Mouse (Mus musculus) liver, embryonic 14.5 days (tissue): ENCODE measurements around the gene Dnajb14. TPM values are rescaled to one million over a fixed set of nuclear protein-coding genes. Genes with fewer than 3 reads are reported as not detected.

ENCODE experiments used
- ATAC-seq: fragments of 200-750 bp; cut with Nextera tagmentation; 2 replicates; pipeline ENCODE4 v1.8.0; 2017; ENCODE audit warnings: moderate number of reproducible peaks, mild to moderate bottlenecking, moderate library complexity; ENCODE audit not compliant: insufficient read depth
- DNase-seq, 3 experiments: peaks; one replicate each; pipeline ENCODE4 v3.0.0-alpha.2; 2012 to 2013; ENCODE audit warnings: low read depth in 3 of 3, low spot score in 3 of 3
- H3K27ac ChIP-seq: fragments of 300-500 bp; sonication (generic); 2 replicates; pipeline ENCODE4 v1.5.1; 2014; ENCODE audit warnings: moderate library complexity, mild to moderate bottlenecking, control low read depth, inconsistent platforms
- H3K27me3 ChIP-seq: fragments of 300-500 bp; sonication (generic); 2 replicates; pipeline ENCODE4 v1.6.1; 2014; ENCODE audit warnings: mild to moderate bottlenecking, low read length, moderate library complexity; ENCODE audit not compliant: control insufficient read depth, insufficient read depth
- H3K36me3 ChIP-seq: fragments of 300-500 bp; sonication (generic); replicated peaks from 2 replicates; pipeline ENCODE4 v1.6.1; 2014; ENCODE audit warnings: low read depth; ENCODE audit not compliant: control insufficient read depth, insufficient read depth
- H3K4me1 ChIP-seq, 2 experiments: fragments of 200-500 bp in 1 of 2; fragments of 300-500 bp in 1 of 2; sonication (generic) in 1 of 2; replicated peaks; 2 replicates each; pipeline ENCODE4 v1.6.1; 2012 to 2014; ENCODE audit warnings: antibody characterized with exemption in 1 of 2, inconsistent platforms in 1 of 2, low read length in 1 of 2; ENCODE audit not compliant: control insufficient read depth in 2 of 2, insufficient read depth in 2 of 2
- H3K4me2 ChIP-seq: fragments of 300-500 bp; sonication (generic); 2 replicates; pipeline ENCODE4 v1.6.1; 2014; ENCODE audit warnings: low read depth, mild to moderate bottlenecking, control low read depth, moderate library complexity
- H3K4me3 ChIP-seq, 2 experiments: fragments of 200-500 bp in 1 of 2; fragments of 300-500 bp in 1 of 2; sonication (generic) in 1 of 2; 2 replicates each; pipeline ENCODE4 v1.5.1; 2012 to 2014; ENCODE audit warnings: low read depth in 2 of 2, low read length in 2 of 2, mild to moderate bottlenecking in 2 of 2, control low read depth in 1 of 2, inconsistent platforms in 1 of 2, moderate library complexity in 1 of 2; ENCODE audit not compliant: insufficient read depth in 1 of 2
- H3K9ac ChIP-seq: fragments of 300-500 bp; sonication (generic); replicated peaks from 2 replicates; pipeline ENCODE4 v1.6.1; 2014; ENCODE audit warnings: mild to moderate bottlenecking, control low read depth, moderate library complexity
- H3K9me3 ChIP-seq: fragments of 300-500 bp; sonication (generic); 2 replicates; pipeline ENCODE4 v1.6.1; 2016; ENCODE audit warnings: low read length, mixed read lengths; ENCODE audit not compliant: control insufficient read depth
- CTCF ChIP-seq: IDR thresholded peaks from 2 replicates; pipeline ENCODE4 v1.5.1; 2016; ENCODE audit warnings: antibody characterized with exemption, low read depth, control low read depth
- EP300 ChIP-seq: IDR thresholded peaks from 2 replicates; pipeline ENCODE4 v1.6.1; 2016; ENCODE audit warnings: antibody characterized with exemption, low read depth
- WGBS: fragments of 180-500 bp; shearing (Covaris S2); extraction: QIAGEN DNeasy Blood & Tissue Kit; methylation state at CpG from one replicate; pipeline ENCODE4 v1.1.7; 2014; ENCODE audit not compliant: insufficient replicate concordance; 5-methylcytosine and 5-hydroxymethylcytosine counted together
- polyA plus RNA-seq, 2 experiments: library from polyadenylated mRNA; depleted of rRNA in 1 of 2; stranded (reverse) in 1 of 2; unstranded in 1 of 2; fragments of >200 nt; fragmentation: Nextera tagmentation in 1 of 2; extraction: Ambion mirVana in 1 of 2; gene quantifications; 2 replicates each; pipeline versions ENCODE4 v1.2.1 to v1.2.3; 2012 to 2014

The Dnajb14 gene
- polyA plus RNA-seq, 2 experiments: 1.5 to 3.7 TPM

- Histone ChIP-seq H3K4me1 (peaks cover 0 to 2% of the 10 kb centered on the region in 2 experiments; a peak in 1 of 4 replicates), H3K27ac (no peak overlapping the region), H3K27me3 (no peaks in the 10 kb centered on the region), H3K9me3 (no peaks in the 10 kb centered on the region), H3K4me2 (no peak overlapping the region), H3K36me3 (peaks cover 30% of the 10 kb centered on the region), H3K4me3 (no peak overlapping the region), H3K9ac (no peak overlapping the region)
- no peak for ATAC-seq
- no peak for DNase-seq
- TF ChIP-seq CTCF (no peak), EP300 (no peak)
- WGBS: 75% methylated on average over 3 of the region's 3 CpGs
These were observed 62.5 kb downstream of the Dnajb14 start for GRCm38 (mm10) chr3:137929940-137930339.

DNA sequence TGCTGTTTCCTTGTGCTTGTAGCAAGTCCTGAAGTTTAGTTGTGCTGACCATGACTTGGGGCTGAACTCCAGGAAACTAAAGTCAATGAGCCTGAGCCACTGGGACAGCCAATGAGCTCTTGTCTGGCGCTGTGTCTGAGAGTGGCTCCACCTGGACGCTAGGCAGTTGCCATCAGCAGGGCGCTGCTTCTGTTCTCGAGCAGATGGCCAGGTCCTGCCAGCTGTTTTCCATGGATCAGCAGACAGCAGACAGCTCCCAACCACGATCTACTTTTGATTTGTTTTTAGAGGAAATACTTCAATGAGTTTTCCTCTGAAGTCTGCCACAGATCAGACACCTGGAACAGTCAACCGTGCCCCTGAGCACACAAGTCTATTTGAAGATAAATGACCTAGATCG is 65.3 kb downstream of the Dnajb14 start:
- peaks cover 27% of the 10 kb centered on the region for H3K36me3 ChIP-seq
- no peak overlapping the region for H3K9ac ChIP-seq
- H3K9me3 ChIP-seq: no peaks in the 10 kb centered on the region
- H3K4me1 ChIP-seq: peaks cover 0 to 4% of the 10 kb centered on the region in 2 experiments; a peak in 1 of 4 replicates
- no peak for TF ChIP-seq CTCF
- TF ChIP-seq EP300: no peak
- WGBS: 77% methylated on average over 7 of the region's 7 CpGs
- H3K4me2 ChIP-seq: no peak overlapping the region
- ATAC-seq (no peak), DNase-seq (no peak)
- no peaks in the 10 kb centered on the region for H3K27me3 ChIP-seq
- H3K27ac ChIP-seq: no peak overlapping the region
- H3K4me3 ChIP-seq: no peak overlapping the region

- ATAC-seq (no peak), DNase-seq (no peak)
- H3K4me2 ChIP-seq: no peak overlapping the region
- no peaks in the 10 kb centered on the region for H3K27me3 ChIP-seq
- no peak overlapping the region for H3K4me3 ChIP-seq
- TF ChIP-seq EP300 (no peak), CTCF (no peak)
- H3K4me1 ChIP-seq: peaks cover 0 to 4% of the 10 kb centered on the region in 2 experiments; a peak in 1 of 4 replicates
- no peaks in the 10 kb centered on the region for H3K9me3 ChIP-seq
- no peak overlapping the region for H3K27ac ChIP-seq
- H3K36me3 ChIP-seq: peaks cover 24% of the 10 kb centered on the region
- no peak overlapping the region for H3K9ac ChIP-seq
- 44% methylated on average over 3 of the region's 3 CpGs for WGBS
These were observed 66.5 kb downstream of the Dnajb14 start for GRCm38 (mm10) chr3:137933986-137934385.

GRCm38 (mm10) chr3:137935570-137936525 is 68.4 kb downstream of the Dnajb14 start:
- H3K27me3 ChIP-seq: no peaks in the 10 kb centered on the region
- no peak overlapping the region for H3K4me3 ChIP-seq
- no peak overlapping the region for H3K9ac ChIP-seq
- no peaks in the 10 kb centered on the region for H3K9me3 ChIP-seq
- no peak for ATAC-seq
- H3K4me2 ChIP-seq: no peak overlapping the region
- peaks cover 8 to 15% of the 10 kb centered on the region in 2 experiments for H3K4me1 ChIP-seq
- peaks cover 17% of the 10 kb centered on the region for H3K36me3 ChIP-seq
- no peak for DNase-seq
- no peak overlapping the region for H3K27ac ChIP-seq
- TF ChIP-seq EP300: no peak
- TF ChIP-seq CTCF: no peak
- WGBS: 68% methylated on average over 5 of the region's 5 CpGs

DNA sequence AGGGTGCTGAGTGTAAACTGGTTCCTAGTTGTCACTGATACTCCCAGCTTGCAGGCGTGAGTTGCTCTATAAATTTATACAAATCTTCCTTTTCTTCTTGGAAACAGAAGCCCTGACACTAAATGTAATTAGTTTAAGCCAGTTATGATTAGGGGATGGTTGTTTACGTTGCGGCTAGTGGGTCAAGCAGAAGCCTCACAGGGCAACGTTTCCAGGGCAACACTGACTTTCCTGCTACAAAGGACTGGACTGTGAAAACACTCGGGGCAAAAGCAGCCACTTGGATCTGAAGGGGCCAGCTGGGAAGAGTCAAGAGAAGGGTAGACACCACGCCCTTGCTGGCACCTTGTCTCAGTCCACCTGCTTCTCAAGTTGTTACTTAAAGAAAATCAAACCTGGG is 69.1 kb downstream of the Dnajb14 start:
- TF ChIP-seq CTCF (no peak), EP300 (no peak)
- Histone ChIP-seq H3K9ac (no peak overlapping the region), H3K4me3 (no peak overlapping the region), H3K9me3 (no peaks in the 10 kb centered on the region), H3K27ac (no peak overlapping the region), H3K36me3 (peaks cover 17% of the 10 kb centered on the region), H3K4me2 (no peak overlapping the region), H3K4me1 (peaks cover 15 to 20% of the 10 kb centered on the region in 2 experiments), H3K27me3 (no peaks in the 10 kb centered on the region)
- DNase-seq: no peak
- 69% methylated on average over 6 of the region's 6 CpGs for WGBS
- ATAC-seq: no peak
